Mouse (Mus musculus) myocyte (in vitro differentiated cells): ENCODE measurements at regions not wholly inside any gene's neighbourhood (a gene's known extent, or its start where the extent isn't known, plus 50 kb on each side); places are given as distances from the start of the nearest gene placed in this dataset.

ENCODE experiments used
- H3K27me3 ChIP-seq: one replicate; pipeline ENCODE4 v1.6.1; 2011; ENCODE audit not compliant: control insufficient read depth, insufficient read depth, insufficient read length
- H3K36me3 ChIP-seq: one replicate; pipeline ENCODE4 v1.6.1; 2011; ENCODE audit not compliant: control insufficient read depth, insufficient read depth
- H3K4me2 ChIP-seq: one replicate; pipeline ENCODE4 v1.6.1; 2011; ENCODE audit warnings: low read depth, control low read depth
- H3K4me3 ChIP-seq: one replicate; pipeline ENCODE4 v1.5.1; 2011; ENCODE audit warnings: mild to moderate bottlenecking, control low read depth, moderate library complexity
- H3K79me2 ChIP-seq: one replicate; pipeline ENCODE4 v1.6.1; 2011; ENCODE audit not compliant: control insufficient read depth, insufficient read depth
- H3ac ChIP-seq: one replicate; pipeline ENCODE4 v1.6.1; 2011; ENCODE audit not compliant: control insufficient read depth, insufficient read length
- CEBPB ChIP-seq: IDR thresholded peaks from 2 replicates; pipeline ENCODE4 v1.6.1; 2011; ENCODE audit warnings: mild to moderate bottlenecking, moderate library complexity; ENCODE audit not compliant: poor library complexity, insufficient read depth, severe bottlenecking
- E2F4 ChIP-seq: IDR thresholded peaks from one replicate; pipeline ENCODE4 v1.6.1; 2011; ENCODE audit warnings: mild to moderate bottlenecking, control low read depth, moderate library complexity; ENCODE audit not compliant: insufficient read depth
- MAX ChIP-seq: IDR thresholded peaks from one replicate; pipeline ENCODE4 v1.6.1; 2011; ENCODE audit warnings: low read depth, mild to moderate bottlenecking, control low read depth
- MYOD1 ChIP-seq, 3 experiments: IDR thresholded peaks; one replicate each; pipeline ENCODE4 v1.6.1; 2011; ENCODE audit warnings: control low read depth in 2 of 3, low read depth in 2 of 3, mild to moderate bottlenecking in 2 of 3, moderate library complexity in 1 of 3; ENCODE audit not compliant: insufficient read length in 2 of 3, control insufficient read depth in 1 of 3
- MYOG ChIP-seq, 3 experiments: IDR thresholded peaks; one replicate each; pipeline ENCODE4 v1.6.1; 2011; ENCODE audit warnings: control low read depth in 2 of 3, low read depth in 2 of 3, mild to moderate bottlenecking in 2 of 3; ENCODE audit not compliant: insufficient read length in 2 of 3, control insufficient read depth in 1 of 3, insufficient read depth in 1 of 3
- POLR2A ChIP-seq: IDR thresholded peaks from one replicate; pipeline ENCODE4 v1.6.1; 2011; ENCODE audit warnings: low read depth, mild to moderate bottlenecking, control low read depth, moderate library complexity; ENCODE audit not compliant: insufficient read length
- POLR2AphosphoS2 ChIP-seq: IDR thresholded peaks from one replicate; pipeline ENCODE4 v1.6.1; 2011; ENCODE audit warnings: low read depth, control low read depth; ENCODE audit not compliant: insufficient read length
- REST ChIP-seq: IDR thresholded peaks from one replicate; pipeline ENCODE4 v1.6.1; 2011; ENCODE audit warnings: mild to moderate bottlenecking, control low read depth, moderate library complexity; ENCODE audit not compliant: insufficient read depth, insufficient read length
- SRF ChIP-seq: IDR thresholded peaks from one replicate; pipeline ENCODE4 v1.6.1; 2011; ENCODE audit warnings: low read depth; ENCODE audit not compliant: control insufficient read depth, insufficient read length
- TCF12 ChIP-seq: IDR thresholded peaks from one replicate; pipeline ENCODE4 v1.6.1; 2011; ENCODE audit warnings: mild to moderate bottlenecking, control low read depth; ENCODE audit not compliant: poor library complexity, insufficient read depth, severe bottlenecking
- TCF3 ChIP-seq: IDR thresholded peaks from one replicate; pipeline ENCODE4 v1.6.1; 2011; ENCODE audit warnings: low read depth, control low read depth; ENCODE audit not compliant: insufficient read length
- USF1 ChIP-seq: IDR thresholded peaks from one replicate; pipeline ENCODE4 v1.6.1; 2011; ENCODE audit warnings: low read depth, mild to moderate bottlenecking, control low read depth, moderate library complexity

GRCm38 (mm10) chr8:115825899-115826502, 118.4 kb upstream of the Maf start:
- TF ChIP-seq POLR2A (no peak), TCF3 (no peak), CEBPB (no peak)
- H3K27me3 ChIP-seq: no peaks in the 10 kb centered on the region
- no peak overlapping the region for H3K4me3 ChIP-seq
- no peaks in the 10 kb centered on the region for H3K79me2 ChIP-seq
- H3K4me2 ChIP-seq: no peak overlapping the region
- H3ac ChIP-seq: no peak overlapping the region
- H3K36me3 ChIP-seq: no peaks in the 10 kb centered on the region

GRCm38 (mm10) chr8:115824478-115824785, 116.8 kb upstream of the Maf start:
- TF ChIP-seq TCF12 (no peak), SRF (no peak), CEBPB (no peak), POLR2A (no peak), TCF3 (no peak)

DNA sequence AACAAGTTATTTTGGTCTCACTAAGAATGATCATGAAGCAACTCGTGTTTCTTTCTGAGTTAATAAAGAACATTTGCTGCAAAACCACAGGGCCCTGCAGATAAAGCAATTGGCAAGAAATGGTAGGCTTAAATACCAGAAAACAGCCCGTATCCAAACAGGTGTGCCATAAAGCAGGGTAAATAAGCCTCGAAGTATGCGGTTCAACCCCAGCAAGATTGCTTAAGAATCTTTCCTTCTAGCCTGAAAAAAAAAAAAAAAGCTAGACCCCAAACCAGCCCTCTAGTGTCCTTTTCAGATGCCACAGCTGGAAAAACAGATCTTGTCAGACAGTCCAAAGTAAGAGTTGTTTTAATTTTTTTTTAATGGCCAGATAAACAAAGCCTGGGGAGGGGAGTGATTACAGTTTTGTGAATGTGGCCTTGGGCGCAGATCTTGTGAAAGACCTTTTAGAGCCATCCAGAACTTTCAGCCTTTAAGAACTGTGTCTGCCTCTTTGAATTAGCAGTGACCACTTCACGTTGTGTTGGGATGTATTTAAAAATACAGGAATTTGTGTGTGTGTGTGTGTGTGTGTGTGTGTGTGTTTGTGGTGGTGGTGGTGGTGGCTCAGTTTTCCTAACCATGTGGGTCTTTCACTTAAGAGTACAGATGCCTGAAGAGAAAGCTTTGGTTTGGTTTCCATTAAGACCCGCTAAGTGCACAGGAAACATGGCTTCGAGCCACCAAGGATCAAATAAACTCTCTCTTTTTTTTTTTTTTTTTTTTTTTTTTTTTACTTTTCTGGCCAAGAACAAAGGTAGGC, 116.3 kb upstream of the Maf start:
- no peaks in the 10 kb centered on the region for H3K36me3 ChIP-seq
- no peak overlapping the region for H3ac ChIP-seq
- TF ChIP-seq POLR2A: no peak
- peak; percentile 89 for TF ChIP-seq CEBPB
- TF ChIP-seq MYOD1 (IDR thresholded peaks at IDR 0.05; ENCODE audit: control insufficient read depth in 1 of 3, insufficient read length in 2 of 3, low read depth in 2 of 3): peak; percentile 24 to 71 (median 46)
- no peak for TF ChIP-seq MAX
- TF ChIP-seq POLR2AphosphoS2: no peak
- no peak for TF ChIP-seq E2F4
- TF ChIP-seq USF1: no peak
- no peak for TF ChIP-seq REST
- TF ChIP-seq TCF3: peak; percentile 2
- TF ChIP-seq MYOG (IDR thresholded peaks at IDR 0.05; ENCODE audit: control insufficient read depth in 1 of 3, insufficient read depth in 1 of 3, insufficient read length in 2 of 3, low read depth in 2 of 3): peak in 1 of 3 experiments; percentile 72
- peak; percentile 56 for TF ChIP-seq TCF12
- TF ChIP-seq SRF: no peak
- peak overlapping the region; percentile 44 for H3K4me2 ChIP-seq
- H3K4me3 ChIP-seq: no peak overlapping the region
- H3K27me3 ChIP-seq: no peaks in the 10 kb centered on the region
- H3K79me2 ChIP-seq: no peaks in the 10 kb centered on the region

More at GRCm38 (mm10) chr8:115824478-115824785, 116.8 kb upstream of the Maf start:
- Histone ChIP-seq H3K4me3 (no peak overlapping the region), H3K4me2 (no peak overlapping the region), H3K27me3 (no peaks in the 10 kb centered on the region), H3K36me3 (no peaks in the 10 kb centered on the region), H3ac (no peak overlapping the region), H3K79me2 (no peaks in the 10 kb centered on the region)

DNA sequence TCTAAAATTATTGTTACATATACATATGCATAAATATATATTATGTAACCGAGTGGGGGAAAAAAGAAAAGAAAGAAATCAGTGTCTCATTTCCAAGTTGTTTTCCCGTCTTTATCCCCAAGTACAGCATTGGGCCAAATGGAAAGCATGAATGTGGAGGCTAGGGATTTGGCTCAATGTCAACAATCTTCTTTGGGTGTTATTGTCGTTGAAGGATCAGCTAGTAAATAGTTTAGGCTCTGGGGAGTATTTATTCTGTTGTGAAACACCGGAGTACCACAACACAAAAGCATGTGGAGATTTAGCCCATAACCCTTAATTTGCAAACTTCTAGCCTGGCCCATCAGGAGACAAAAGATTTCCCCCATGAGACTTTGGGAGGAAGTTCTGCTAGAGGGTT, 105.8 kb upstream of the Maf start:
- Histone ChIP-seq H3K36me3 (no peaks in the 10 kb centered on the region), H3K79me2 (no peaks in the 10 kb centered on the region), H3K4me3 (no peak overlapping the region), H3K4me2 (no peak overlapping the region), H3K27me3 (no peaks in the 10 kb centered on the region), H3ac (no peak overlapping the region)
- TF ChIP-seq TCF3 (no peak), POLR2AphosphoS2 (no peak), MAX (no peak), REST (no peak), SRF (no peak), POLR2A (no peak), E2F4 (no peak), USF1 (no peak), MYOD1 (IDR thresholded peaks at IDR 0.05; ENCODE audit: control insufficient read depth in 1 of 3, insufficient read length in 2 of 3, low read depth in 2 of 3) (no peak), MYOG (IDR thresholded peaks at IDR 0.05; ENCODE audit: control insufficient read depth in 1 of 3, insufficient read depth in 1 of 3, insufficient read length in 2 of 3, low read depth in 2 of 3) (no peak), TCF12 (no peak)

GRCm38 (mm10) chr8:115806579-115806978, 99.0 kb upstream of the Maf start:
- TF ChIP-seq USF1: no peak
- no peak for TF ChIP-seq POLR2AphosphoS2
- no peak for TF ChIP-seq POLR2A
- peak in 1 of 3 experiments; percentile 58 for TF ChIP-seq MYOG (IDR thresholded peaks at IDR 0.05; ENCODE audit: control insufficient read depth in 1 of 3, insufficient read depth in 1 of 3, insufficient read length in 2 of 3, low read depth in 2 of 3)
- no peak for TF ChIP-seq E2F4
- TF ChIP-seq TCF12: no peak
- TF ChIP-seq MYOD1 (IDR thresholded peaks at IDR 0.05; ENCODE audit: control insufficient read depth in 1 of 3, insufficient read length in 2 of 3, low read depth in 2 of 3): peak in 2 of 3 experiments; percentile 63 to 71
- no peak for TF ChIP-seq SRF
- TF ChIP-seq CEBPB: 0 out of 2 replicates have a peak, but pooled peaks have one; percentile 47
- TF ChIP-seq MAX: no peak
- no peak for TF ChIP-seq REST
- no peak for TF ChIP-seq TCF3
- no peaks in the 10 kb centered on the region for H3K36me3 ChIP-seq
- H3K4me3 ChIP-seq: no peak overlapping the region
- H3K4me2 ChIP-seq: peak overlapping the region; percentile 57
- H3K79me2 ChIP-seq: no peaks in the 10 kb centered on the region
- H3ac ChIP-seq: no peak overlapping the region
- no peaks in the 10 kb centered on the region for H3K27me3 ChIP-seq
